In genomic region chr17:31378361-31378761, GRCm38 (mm10) we compare ENCODE assay signal across 9 mouse cellular contexts. TPM values are rescaled to one million over a fixed set of nuclear protein-coding genes. Genes with fewer than 3 reads are reported as not detected.
DNase-seq lines count a peak whose midpoint lies in the region; ATAC-seq and TF ChIP-seq lines count a peak whose summit lies in the region.
"Had no signal": no experiment of that assay in that cellular context is flagged by ENCODE, and none has a peak within 500 bp of the region (broad histone marks: within the 10 kb centered on the region; RNA-seq: fewer than 3 reads in every experiment).

No protein-coding gene starts in this region.

- H3K36me3 ChIP-seq in heart, embryonic 15.5 days = no peaks in the 10 kb centered on the region
- H3K36me3 ChIP-seq in forebrain, embryonic 12.5 days (replicated peaks) = no peaks in the 10 kb centered on the region
- H3K36me3 ChIP-seq in limb, embryonic 15.5 days = no peaks in the 10 kb centered on the region
- H3K36me3 ChIP-seq in stomach, postnatal 0 days (ENCODE audit: control insufficient read depth, insufficient read depth, low read length) = no peaks in the 10 kb centered on the region

- no peak for TF ChIP-seq CTCF in stomach, postnatal 0 days (IDR thresholded peaks at IDR 0.05; ENCODE audit: low read depth)

- TF ChIP-seq EP300 in stomach, postnatal 0 days (optimal IDR thresholded peaks at IDR 0.05) = no peak

- no peak for ATAC-seq in heart, embryonic 15.5 days (replicated peaks; ENCODE audit: insufficient number of reproducible peaks, insufficient read depth, low FRiP score, low read depth)
- no peak for ATAC-seq in forebrain, embryonic 12.5 days (ENCODE audit: low FRiP score)
- no peak for ATAC-seq in limb, embryonic 15.5 days (ENCODE audit: insufficient number of reproducible peaks, low FRiP score, low TSS enrichment, low read depth)
- no peak for ATAC-seq in stomach, postnatal 0 days (ENCODE audit: low FRiP score, low TSS enrichment)

- H3K27me3 ChIP-seq in heart, embryonic 15.5 days = peaks cover 3% of the 10 kb centered on the region; the same call in 1 of the 2 replicates
- no peaks in the 10 kb centered on the region for H3K27me3 ChIP-seq in forebrain, embryonic 12.5 days
- H3K27me3 ChIP-seq in limb, embryonic 15.5 days = no peaks in the 10 kb centered on the region
- H3K27me3 ChIP-seq in stomach, postnatal 0 days (ENCODE audit: control insufficient read depth, insufficient read depth, low read length) = no peaks in the 10 kb centered on the region

- DNase-seq in heart, adult 8-10 months (ENCODE audit: low spot score) = no peak
- peak; percentile 43 for DNase-seq in cerebellum, adult 11 months
- DNase-seq in T-cell, adult 2 months (ENCODE audit: low spot score) = no peak
- no peak for DNase-seq in ovary, postnatal 10 days (ENCODE audit: low spot score)
- DNase-seq in stomach, postnatal 0 days (ENCODE audit: low spot score) = no peak

- H3K9me3 ChIP-seq in heart, embryonic 15.5 days (replicated peaks) = no peaks in the 10 kb centered on the region
- no peaks in the 10 kb centered on the region for H3K9me3 ChIP-seq in forebrain, embryonic 12.5 days
- H3K9me3 ChIP-seq in limb, embryonic 15.5 days = no peaks in the 10 kb centered on the region
- no peaks in the 10 kb centered on the region for H3K9me3 ChIP-seq in stomach, postnatal 0 days (ENCODE audit: control insufficient read depth, low read length)

- WGBS in heart, embryonic 15.5 days = 69% methylated on average over 10 of the region's 10 CpGs
- WGBS in forebrain, embryonic 12.5 days = 68% methylated on average over 10 of the region's 10 CpGs
- WGBS in limb, embryonic 15.5 days = 67% methylated on average over 10 of the region's 10 CpGs
- WGBS in stomach, postnatal 0 days = 63% methylated on average over 10 of the region's 10 CpGs

- no peak overlapping the region for H3K27ac ChIP-seq in heart, embryonic 15.5 days
- H3K27ac ChIP-seq in forebrain, embryonic 12.5 days = no peak overlapping the region
- H3K27ac ChIP-seq in limb, embryonic 15.5 days = no peak overlapping the region
- no peak overlapping the region for H3K27ac ChIP-seq in stomach, postnatal 0 days (replicated peaks)

- peak overlapping the region; percentile 37 for H3K4me2 ChIP-seq in heart, embryonic 15.5 days
- peak overlapping the region; percentile 23; the same call in 1 of the 2 replicates for H3K4me2 ChIP-seq in forebrain, embryonic 12.5 days
- H3K4me2 ChIP-seq in limb, embryonic 15.5 days = 0 out of 2 replicates have a peak overlapping the region, but pooled peaks have one; percentile 7
- no peak overlapping the region for H3K4me2 ChIP-seq in stomach, postnatal 0 days (replicated peaks; ENCODE audit: low read depth)

- no peak overlapping the region for H3K9ac ChIP-seq in heart, embryonic 15.5 days
- H3K9ac ChIP-seq in forebrain, embryonic 12.5 days = no peak overlapping the region
- no peak overlapping the region for H3K9ac ChIP-seq in limb, embryonic 15.5 days
- no peak overlapping the region for H3K9ac ChIP-seq in stomach, postnatal 0 days (ENCODE audit: low read length)

- H3K4me1 ChIP-seq in heart, embryonic 15.5 days (replicated peaks) = no peaks in the 10 kb centered on the region
- peaks cover 4% of the 10 kb centered on the region for H3K4me1 ChIP-seq in forebrain, embryonic 12.5 days
- H3K4me1 ChIP-seq in limb, embryonic 15.5 days = peaks cover 4% of the 10 kb centered on the region; the same call in 1 of the 2 replicates
- no peaks in the 10 kb centered on the region for H3K4me1 ChIP-seq in stomach, postnatal 0 days (replicated peaks; ENCODE audit: control insufficient read depth, insufficient read depth)

- H3K4me3 ChIP-seq in heart, embryonic 15.5 days = no peak overlapping the region
- no peak overlapping the region for H3K4me3 ChIP-seq in forebrain, embryonic 12.5 days (replicated peaks)
- no peak overlapping the region for H3K4me3 ChIP-seq in limb, embryonic 15.5 days
- H3K4me3 ChIP-seq in stomach, postnatal 0 days (ENCODE audit: low read depth, low read length) = no peak overlapping the region

RNA-seq across cellular contexts. Expression of gene Pde9a, which starts 7.6 kb away (rescaled TPM):
- 7.4 and 9.3 TPM in 2 replicates for polyA plus RNA-seq in heart, embryonic 15.5 days (2015; fragmentation: Nextera tagmentation; extraction: Ambion mirVana)
- 1 to 10 TPM; 3.1 to 5.5 (median 4.2) TPM for total RNA-seq in heart, adult 8-10 months (2022)
- 34.7 and 36.7 TPM in 2 replicates for polyA plus RNA-seq in forebrain, embryonic 12.5 days (2016; fragmentation: Nextera tagmentation; extraction: Ambion mirVana)
- polyA plus RNA-seq in limb, embryonic 15.5 days (2015; fragmentation: Nextera tagmentation; extraction: Ambion mirVana) = 23.4 and 23.9 TPM in 2 replicates
- 11.6 and 12.1 TPM in 2 replicates for polyA plus RNA-seq in stomach, postnatal 0 days (2015; fragmentation: Nextera tagmentation; extraction: Ambion mirVana)
- total RNA-seq: CH12.LX had no signal
